8 mouse cellular contexts compared by ENCODE assay signal in genomic region chr3:79519862-79520261, GRCm38 (mm10). TPM values are rescaled to one million over a fixed set of nuclear protein-coding genes. Genes with fewer than 3 reads are reported as not detected.
DNase-seq lines count a peak whose midpoint lies in the region; ATAC-seq and TF ChIP-seq lines count a peak whose summit lies in the region.

No protein-coding gene starts in this region.

- intact Hi-C loops in heart, postnatal 14 days (cut with DNase I): loop anchor here (5.0 kb wide), 1 partner anchor 47 kb away; the partner anchor contains the start of gene Fnip2
- intact Hi-C loops in left cerebral cortex, adult 2 months (cut with DNase I): loop anchor here (10.0 kb wide), 1 partner anchor 45 kb away; the partner anchor contains the start of gene Fnip2

- no peaks in the 10 kb centered on the region for H3K27me3 ChIP-seq in embryonic facial prominence, embryonic 10.5 days (replicated peaks; ENCODE audit: low read depth, poor library complexity, severe bottlenecking)
- no peaks in the 10 kb centered on the region for H3K27me3 ChIP-seq in liver, embryonic 13.5 days

- no peak for TF ChIP-seq CTCF in left cerebral cortex, adult 2 months (IDR thresholded peaks at IDR 0.05)

- WGBS in embryonic facial prominence, embryonic 10.5 days: 53% methylated on average over 9 of the region's 9 CpGs
- 38% methylated on average over 9 of the region's 9 CpGs for WGBS in liver, embryonic 13.5 days (ENCODE audit: insufficient replicate concordance)

- no peak overlapping the region for H3K4me2 ChIP-seq in liver, embryonic 13.5 days

- no peak for ATAC-seq in liver, embryonic 13.5 days (ENCODE audit: low read depth)

- H3K27ac ChIP-seq in embryonic facial prominence, embryonic 10.5 days (replicated peaks): peak overlapping the region; percentile 84
- H3K27ac ChIP-seq in liver, embryonic 13.5 days: peak overlapping the region; percentile 48; the same call in 1 of the 2 replicates
- H3K27ac ChIP-seq in left cerebral cortex, adult 2 months: no peak overlapping the region

- H3K4me3 ChIP-seq in embryonic facial prominence, embryonic 10.5 days: no peak overlapping the region
- no peak overlapping the region for H3K4me3 ChIP-seq in liver, embryonic 13.5 days (replicated peaks)
- no peak overlapping the region for H3K4me3 ChIP-seq in left cerebral cortex, adult 2 months

- peaks cover 45% of the 10 kb centered on the region for H3K4me1 ChIP-seq in embryonic facial prominence, embryonic 10.5 days
- peaks cover 49% of the 10 kb centered on the region for H3K4me1 ChIP-seq in liver, embryonic 13.5 days (replicated peaks)

- peak; percentile 39 to 54 for DNase-seq in heart, adult 18-20 months
- DNase-seq in heart, postnatal 14 days: no peak
- DNase-seq in lung, adult 18-20 months: peak; percentile 19 to 24
- no peak for DNase-seq in lung, postnatal 14 days
- no peak for DNase-seq in embryonic facial prominence, embryonic 10.5 days (ENCODE audit: low spot score)
- DNase-seq in liver, embryonic 13.5 days: no peak
- no peak for DNase-seq in left cerebral cortex, adult 2 months (ENCODE audit: extremely low spot score in 1 of 2, low spot score in 2 of 2)
- DNase-seq in cerebellum, postnatal 36 days: no peak

- H3K9me3 ChIP-seq in embryonic facial prominence, embryonic 10.5 days: no peaks in the 10 kb centered on the region
- H3K9me3 ChIP-seq in liver, embryonic 13.5 days (replicated peaks): no peaks in the 10 kb centered on the region

- peak overlapping the region; percentile 7; the same call in 1 of the 2 replicates for H3K9ac ChIP-seq in liver, embryonic 13.5 days

- H3K36me3 ChIP-seq in embryonic facial prominence, embryonic 10.5 days (replicated peaks): peaks cover 10% of the 10 kb centered on the region
- H3K36me3 ChIP-seq in liver, embryonic 13.5 days: peaks cover 28% of the 10 kb centered on the region

RNA-seq across cellular contexts. Expression of gene Fnip2, which starts 47.7 kb away (rescaled TPM):
- total RNA-seq in heart, adult 18-20 months (2021): 10 to 100 TPM; 24.7 to 24.8 TPM
- total RNA-seq in heart, postnatal 14 days (2021): 10 to 100 TPM; 13.9 to 15.9 TPM
- polyA plus RNA-seq in embryonic facial prominence, embryonic 10.5 days (2016; fragmentation: Nextera tagmentation; extraction: Ambion mirVana): 5.1 and 5.4 TPM in 2 replicates
- polyA plus RNA-seq in liver, embryonic 13.5 days (2015; fragmentation: Nextera tagmentation; extraction: Ambion mirVana): 3.5 and 3.8 TPM in 2 replicates
- total RNA-seq in left cerebral cortex, adult 2 months (2021): 10 to 100 TPM; 17.7 to 20.2 TPM

Comparison
In these comparisons a context has a peak if more than half of its experiments do, and no peak if none do; other contexts are left out.
1. DNase-seq: peak in heart, adult 18-20 months (2 of 2) and lung, adult 18-20 months (2 of 2); none in heart, postnatal 14 days (0 of 2), lung, postnatal 14 days (single experiment), embryonic facial prominence, embryonic 10.5 days (single experiment), liver, embryonic 13.5 days (single experiment), left cerebral cortex, adult 2 months (0 of 2) and cerebellum, postnatal 36 days (0 of 2).